Mouse (Mus musculus): Measurements from ENCODE around the gene Camta1.

The Camta1 gene

GRCm38 (mm10) chr4:151360976-151361673 is 500.6 kb downstream of the Camta1 start:
- Histone ChIP-seq H3K4me1 (replicated peaks; ENCODE audit: low read depth, low read length) (0 out of 2 replicates have a peak, but pooled peaks cover under 1% of the 10 kb centered on the region), H3K4me3 (replicated peaks; ENCODE audit: low read length) (no peak overlapping the region), H3K27me3 (ENCODE audit: insufficient read depth, low read length) (peaks cover 14% of the 10 kb centered on the region), H3K9me3 (ENCODE audit: low read length) (peaks cover 22% of the 10 kb centered on the region), H3K36me3 (ENCODE audit: insufficient read depth, low read length) (no peaks in the 10 kb centered on the region)
- no peak for TF ChIP-seq CTCF (conservative IDR thresholded peaks at IDR 0.05; ENCODE audit: low read length)
- TF ChIP-seq POU5F1 (IDR thresholded peaks at IDR 0.05; ENCODE audit: borderline replicate concordance, low read length), result no peak
- no peak for TF ChIP-seq NANOG (IDR thresholded peaks at IDR 0.05; ENCODE audit: borderline replicate concordance, low read length)

GRCm38 (mm10) chr4:151355505-151355904 is 506.2 kb downstream of the Camta1 start:
- H3K27me3 ChIP-seq (ENCODE audit: insufficient read depth, low read length), result peaks cover 18% of the 10 kb centered on the region
- TF ChIP-seq POU5F1 (IDR thresholded peaks at IDR 0.05; ENCODE audit: borderline replicate concordance, low read length) (no peak), CTCF (conservative IDR thresholded peaks at IDR 0.05; ENCODE audit: low read length) (no peak), NANOG (IDR thresholded peaks at IDR 0.05; ENCODE audit: borderline replicate concordance, low read length) (no peak)
- peaks cover 22% of the 10 kb centered on the region for H3K9me3 ChIP-seq (ENCODE audit: low read length)
- no peak overlapping the region for H3K4me3 ChIP-seq (replicated peaks; ENCODE audit: low read length)
- peaks cover 24% of the 10 kb centered on the region for H3K4me1 ChIP-seq (replicated peaks; ENCODE audit: low read depth, low read length)
- H3K36me3 ChIP-seq (ENCODE audit: insufficient read depth, low read length), result no peaks in the 10 kb centered on the region

GRCm38 (mm10) chr4:151352791-151353190 is 508.9 kb downstream of the Camta1 start:
- Histone ChIP-seq H3K36me3 (ENCODE audit: insufficient read depth, low read length) (no peaks in the 10 kb centered on the region), H3K4me1 (replicated peaks; ENCODE audit: low read depth, low read length) (peaks cover 24% of the 10 kb centered on the region), H3K9me3 (ENCODE audit: low read length) (peaks cover 17% of the 10 kb centered on the region), H3K27me3 (ENCODE audit: insufficient read depth, low read length) (peaks cover 18% of the 10 kb centered on the region), H3K4me3 (replicated peaks; ENCODE audit: low read length) (no peak overlapping the region)
- TF ChIP-seq CTCF (conservative IDR thresholded peaks at IDR 0.05; ENCODE audit: low read length), result no peak
- TF ChIP-seq NANOG (IDR thresholded peaks at IDR 0.05; ENCODE audit: borderline replicate concordance, low read length), result no peak
- TF ChIP-seq POU5F1 (IDR thresholded peaks at IDR 0.05; ENCODE audit: borderline replicate concordance, low read length), result no peak

GRCm38 (mm10) chr4:151352249-151352648 is 509.4 kb downstream of the Camta1 start:
- TF ChIP-seq NANOG (IDR thresholded peaks at IDR 0.05; ENCODE audit: borderline replicate concordance, low read length) (no peak), CTCF (conservative IDR thresholded peaks at IDR 0.05; ENCODE audit: low read length) (no peak), POU5F1 (IDR thresholded peaks at IDR 0.05; ENCODE audit: borderline replicate concordance, low read length) (no peak)
- Histone ChIP-seq H3K27me3 (ENCODE audit: insufficient read depth, low read length) (peaks cover 18% of the 10 kb centered on the region), H3K4me3 (replicated peaks; ENCODE audit: low read length) (no peak overlapping the region), H3K4me1 (replicated peaks; ENCODE audit: low read depth, low read length) (peaks cover 24% of the 10 kb centered on the region), H3K9me3 (ENCODE audit: low read length) (peaks cover 11% of the 10 kb centered on the region), H3K36me3 (ENCODE audit: insufficient read depth, low read length) (no peaks in the 10 kb centered on the region)

- Histone ChIP-seq H3K36me3 (ENCODE audit: insufficient read depth, low read length) (no peaks in the 10 kb centered on the region), H3K4me1 (replicated peaks; ENCODE audit: low read depth, low read length) (peaks cover 27% of the 10 kb centered on the region), H3K27me3 (ENCODE audit: insufficient read depth, low read length) (peaks cover 18% of the 10 kb centered on the region), H3K9me3 (ENCODE audit: low read length) (peaks cover 6% of the 10 kb centered on the region), H3K4me3 (replicated peaks; ENCODE audit: low read length) (no peak overlapping the region)
- no peak for TF ChIP-seq NANOG (IDR thresholded peaks at IDR 0.05; ENCODE audit: borderline replicate concordance, low read length)
- TF ChIP-seq CTCF (conservative IDR thresholded peaks at IDR 0.05; ENCODE audit: low read length), result no peak
- TF ChIP-seq POU5F1 (IDR thresholded peaks at IDR 0.05; ENCODE audit: borderline replicate concordance, low read length), result no peak
Observed at GRCm38 (mm10) chr4:151351757-151352156, 509.9 kb downstream of the Camta1 start.

GRCm38 (mm10) chr4:151347620-151348019 is 514.1 kb downstream of the Camta1 start:
- no peak for TF ChIP-seq NANOG (IDR thresholded peaks at IDR 0.05; ENCODE audit: borderline replicate concordance, low read length)
- TF ChIP-seq CTCF (conservative IDR thresholded peaks at IDR 0.05; ENCODE audit: low read length), result no peak
- no peak for TF ChIP-seq POU5F1 (IDR thresholded peaks at IDR 0.05; ENCODE audit: borderline replicate concordance, low read length)
- no peaks in the 10 kb centered on the region for H3K9me3 ChIP-seq (ENCODE audit: low read length)
- H3K36me3 ChIP-seq (ENCODE audit: insufficient read depth, low read length), result no peaks in the 10 kb centered on the region
- peaks cover 26% of the 10 kb centered on the region for H3K4me1 ChIP-seq (replicated peaks; ENCODE audit: low read depth, low read length)
- no peaks in the 10 kb centered on the region for H3K27me3 ChIP-seq (ENCODE audit: insufficient read depth, low read length)
- H3K4me3 ChIP-seq (replicated peaks; ENCODE audit: low read length), result no peak overlapping the region

- Histone ChIP-seq H3K4me1 (replicated peaks; ENCODE audit: low read depth, low read length) (peaks cover 16% of the 10 kb centered on the region), H3K9me3 (ENCODE audit: low read length) (no peaks in the 10 kb centered on the region), H3K27me3 (ENCODE audit: insufficient read depth, low read length) (no peaks in the 10 kb centered on the region), H3K36me3 (ENCODE audit: insufficient read depth, low read length) (no peaks in the 10 kb centered on the region), H3K4me3 (replicated peaks; ENCODE audit: low read length) (no peak overlapping the region)
- TF ChIP-seq NANOG (IDR thresholded peaks at IDR 0.05; ENCODE audit: borderline replicate concordance, low read length), result no peak
- no peak for TF ChIP-seq POU5F1 (IDR thresholded peaks at IDR 0.05; ENCODE audit: borderline replicate concordance, low read length)
- no peak for TF ChIP-seq CTCF (conservative IDR thresholded peaks at IDR 0.05; ENCODE audit: low read length)
Observed at GRCm38 (mm10) chr4:151346673-151347072, 515.0 kb downstream of the Camta1 start.

GRCm38 (mm10) chr4:151344811-151345210 is 516.9 kb downstream of the Camta1 start:
- H3K27me3 ChIP-seq (ENCODE audit: insufficient read depth, low read length), result no peaks in the 10 kb centered on the region
- H3K4me1 ChIP-seq (replicated peaks; ENCODE audit: low read depth, low read length), result peaks cover 31% of the 10 kb centered on the region
- H3K4me3 ChIP-seq (replicated peaks; ENCODE audit: low read length), result no peak overlapping the region
- no peak for TF ChIP-seq CTCF (conservative IDR thresholded peaks at IDR 0.05; ENCODE audit: low read length)
- no peak for TF ChIP-seq NANOG (IDR thresholded peaks at IDR 0.05; ENCODE audit: borderline replicate concordance, low read length)
- TF ChIP-seq POU5F1 (IDR thresholded peaks at IDR 0.05; ENCODE audit: borderline replicate concordance, low read length), result no peak
- H3K9me3 ChIP-seq (ENCODE audit: low read length), result no peaks in the 10 kb centered on the region
- no peaks in the 10 kb centered on the region for H3K36me3 ChIP-seq (ENCODE audit: insufficient read depth, low read length)
